24 mouse cellular contexts compared by ENCODE assay signal in the genomic region with DNA sequence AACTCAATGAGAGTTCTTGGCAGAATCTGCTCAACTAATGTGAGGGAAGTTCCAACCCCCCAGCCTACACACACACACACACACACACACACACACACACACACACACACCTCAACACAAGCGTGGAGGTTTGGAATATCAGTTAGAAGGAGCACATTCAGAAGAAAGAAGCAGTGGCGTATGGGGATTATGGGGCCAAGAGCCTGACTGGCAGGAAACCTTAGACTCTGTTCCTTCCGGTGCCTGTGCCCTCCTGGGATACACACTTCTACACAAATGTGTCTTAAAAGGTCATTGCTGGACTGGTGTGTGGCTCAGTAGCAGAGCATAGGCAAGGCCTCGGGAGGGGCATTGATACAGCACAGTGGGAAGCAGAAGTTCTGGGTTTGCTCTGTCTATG. TPM values are rescaled to one million over a fixed set of nuclear protein-coding genes. Genes with fewer than 3 reads are reported as not detected.
A peak's percentile ranks its signal among the peaks of the same experiment; 100 is the strongest.
DNase-seq lines count a peak whose midpoint lies in the region; ATAC-seq lines count a peak whose summit lies in the region.
"Had no signal": no experiment of that assay in that cellular context is flagged by ENCODE, and none has a peak within 500 bp of the region (broad histone marks: within the 10 kb centered on the region; RNA-seq: fewer than 3 reads in every experiment).

No protein-coding gene starts in this region.

- ATAC-seq in limb, embryonic 11.5 days (ENCODE audit: insufficient number of reproducible peaks, low FRiP score, low TSS enrichment, low read depth) = no peak
- ATAC-seq: forebrain, embryonic 14.5 days; forebrain, embryonic 16.5 days had no signal

- no peak overlapping the region for H3K27ac ChIP-seq in heart, embryonic 10.5 days
- no peak overlapping the region for H3K27ac ChIP-seq in limb, embryonic 11.5 days (replicated peaks; ENCODE audit: low read depth, low read length)
- no peak overlapping the region for H3K27ac ChIP-seq in limb, embryonic 10.5 days
- H3K27ac ChIP-seq: embryonic facial prominence, embryonic 13.5 days; embryonic facial prominence, embryonic 15.5 days; forebrain, embryonic 10.5 days; forebrain, embryonic 12.5 days had no signal

- H3K9ac ChIP-seq in limb, embryonic 11.5 days (ENCODE audit: low read length) = no peak overlapping the region
- H3K9ac ChIP-seq: embryonic facial prominence, embryonic 13.5 days; embryonic facial prominence, embryonic 15.5 days; forebrain, embryonic 12.5 days had no signal

- no peak overlapping the region for H3K4me3 ChIP-seq in heart, embryonic 10.5 days
- H3K4me3 ChIP-seq in limb, embryonic 11.5 days (ENCODE audit: low read depth, low read length) = no peak overlapping the region
- H3K4me3 ChIP-seq in limb, embryonic 10.5 days = no peak overlapping the region
- H3K4me3 ChIP-seq: embryonic facial prominence, embryonic 13.5 days; embryonic facial prominence, embryonic 15.5 days; erythroblast, embryonic 14.5 days; forebrain, embryonic 10.5 days; forebrain, embryonic 12.5 days had no signal

- peak; percentile 67 for DNase-seq in heart, embryonic 10.5 days (ENCODE audit: low spot score)
- DNase-seq in heart, postnatal 25 days (ENCODE audit: low spot score) = no peak
- peak; percentile 15 for DNase-seq in limb, embryonic 11.5 days (ENCODE audit: low spot score)
- no peak for DNase-seq in limb, embryonic 10.5 days (ENCODE audit: low spot score)
- DNase-seq: adrenal gland, adult 2 months; adrenal gland, postnatal 10 days; adrenal gland, postnatal 25 days; cerebellum, adult 11 months; cerebellum, adult 18-20 months; cerebellum, adult 8-10 months; cerebellum, adult 9-11 months; cerebellum, postnatal 14 days; cerebellum, postnatal 36 days; embryo, embryonic 11 days had no signal

- intact Hi-C loops in heart, postnatal 25 days (cut with DNase I) = no loop called here

- H3K4me2 ChIP-seq in limb, embryonic 11.5 days (ENCODE audit: low read depth, severe bottlenecking) = no peak overlapping the region
- H3K4me2 ChIP-seq: embryonic facial prominence, embryonic 13.5 days; embryonic facial prominence, embryonic 15.5 days; forebrain, embryonic 12.5 days had no signal

- no peaks in the 10 kb centered on the region for H3K4me1 ChIP-seq in heart, embryonic 10.5 days
- H3K4me1 ChIP-seq in limb, embryonic 11.5 days (ENCODE audit: control insufficient read depth, insufficient read depth, low read length) = no peaks in the 10 kb centered on the region
- no peaks in the 10 kb centered on the region for H3K4me1 ChIP-seq in limb, embryonic 10.5 days
- H3K4me1 ChIP-seq: embryonic facial prominence, embryonic 13.5 days; embryonic facial prominence, embryonic 15.5 days had no signal

- no peaks in the 10 kb centered on the region for H3K9me3 ChIP-seq in heart, embryonic 10.5 days
- H3K9me3 ChIP-seq in limb, embryonic 11.5 days (ENCODE audit: control insufficient read depth, low read length) = no peaks in the 10 kb centered on the region
- H3K9me3 ChIP-seq in limb, embryonic 10.5 days (replicated peaks) = no peaks in the 10 kb centered on the region
- H3K9me3 ChIP-seq: embryonic facial prominence, embryonic 13.5 days; embryonic facial prominence, embryonic 15.5 days; forebrain, embryonic 10.5 days; forebrain, embryonic 12.5 days had no signal

- no peaks in the 10 kb centered on the region for H3K36me3 ChIP-seq in heart, embryonic 10.5 days
- no peaks in the 10 kb centered on the region for H3K36me3 ChIP-seq in limb, embryonic 11.5 days (ENCODE audit: control insufficient read depth, insufficient read depth, low read length)
- no peaks in the 10 kb centered on the region for H3K36me3 ChIP-seq in limb, embryonic 10.5 days
- H3K36me3 ChIP-seq: embryonic facial prominence, embryonic 13.5 days; embryonic facial prominence, embryonic 15.5 days; forebrain, embryonic 10.5 days; forebrain, embryonic 12.5 days had no signal

- peaks cover 42% of the 10 kb centered on the region for H3K27me3 ChIP-seq in heart, embryonic 10.5 days (ENCODE audit: insufficient read depth, poor library complexity, severe bottlenecking)
- peaks cover 26% of the 10 kb centered on the region for H3K27me3 ChIP-seq in limb, embryonic 11.5 days (ENCODE audit: control insufficient read depth, insufficient read depth, low read length)
- peaks cover 50% of the 10 kb centered on the region for H3K27me3 ChIP-seq in limb, embryonic 10.5 days (ENCODE audit: low read depth, poor library complexity, severe bottlenecking)

- WGBS in heart, embryonic 10.5 days = 83% methylated on average over 4 of the region's 4 CpGs
- WGBS in limb, embryonic 11.5 days = 88% methylated on average over 4 of the region's 4 CpGs
- WGBS in limb, embryonic 10.5 days = 88% methylated on average over 4 of the region's 4 CpGs

RNA-seq across cellular contexts. Expression of gene Pax5, which starts 10.9 kb away (rescaled TPM):
- polyA plus RNA-seq in heart, embryonic 10.5 days (2016; fragmentation: Nextera tagmentation; extraction: Ambion mirVana) = 0.03 TPM in 1 of 2 replicates, not detected in the other
- 1 to 10 TPM in 1 of 2 experiments, under 1 TPM in 1; 0.65 to 1.1 TPM for total RNA-seq in heart, postnatal 25 days (2021)
- polyA plus RNA-seq in limb, embryonic 11.5 days (2014; fragmentation: Nextera tagmentation; extraction: Ambion mirVana) = not detected in 2 replicates
- polyA plus RNA-seq in limb, embryonic 10.5 days (2016; fragmentation: Nextera tagmentation; extraction: Ambion mirVana) = 0.05 and 0.35 TPM in 2 replicates
- total RNA-seq: common myeloid progenitor, adult 5-6 weeks; MEL had no signal
- polyA plus RNA-seq: C2C12; embryonic facial prominence, embryonic 13.5 days had no signal

RNA-seq across cellular contexts. Expression of gene Zcchc7, which starts 34.4 kb away (rescaled TPM):
- polyA plus RNA-seq in heart, embryonic 10.5 days (2016; fragmentation: Nextera tagmentation; extraction: Ambion mirVana) = 22.9 and 23.7 TPM in 2 replicates
- total RNA-seq in heart, postnatal 25 days (2021) = 10 to 100 TPM; 12.9 to 15.5 TPM
- 22.3 and 22.9 TPM in 2 replicates for polyA plus RNA-seq in limb, embryonic 11.5 days (2014; fragmentation: Nextera tagmentation; extraction: Ambion mirVana)
- 20.2 and 20.5 TPM in 2 replicates for polyA plus RNA-seq in limb, embryonic 10.5 days (2016; fragmentation: Nextera tagmentation; extraction: Ambion mirVana)

Comparison
In these comparisons a context has a peak if more than half of its experiments do, and no peak if none do; other contexts are left out.
1. DNase-seq: peak in heart, embryonic 10.5 days (single experiment) and limb, embryonic 11.5 days (single experiment); none in heart, postnatal 25 days (single experiment) and limb, embryonic 10.5 days (single experiment).